Mouse (Mus musculus) megakaryocyte, embryonic 14.5 days (primary cell): ENCODE results near the gene Tfr2.

ENCODE experiments used
- FLI1 ChIP-seq: IDR thresholded peaks from 2 replicates; pipeline ENCODE4 v1.6.1; 2012; ENCODE audit warnings: low read length, inconsistent platforms, mixed read lengths
- GATA1 ChIP-seq: IDR thresholded peaks from 3 replicates; pipeline ENCODE4 v1.6.1; 2012; ENCODE audit warnings: mixed read lengths, low read length, inconsistent platforms, borderline replicate concordance

DNA sequence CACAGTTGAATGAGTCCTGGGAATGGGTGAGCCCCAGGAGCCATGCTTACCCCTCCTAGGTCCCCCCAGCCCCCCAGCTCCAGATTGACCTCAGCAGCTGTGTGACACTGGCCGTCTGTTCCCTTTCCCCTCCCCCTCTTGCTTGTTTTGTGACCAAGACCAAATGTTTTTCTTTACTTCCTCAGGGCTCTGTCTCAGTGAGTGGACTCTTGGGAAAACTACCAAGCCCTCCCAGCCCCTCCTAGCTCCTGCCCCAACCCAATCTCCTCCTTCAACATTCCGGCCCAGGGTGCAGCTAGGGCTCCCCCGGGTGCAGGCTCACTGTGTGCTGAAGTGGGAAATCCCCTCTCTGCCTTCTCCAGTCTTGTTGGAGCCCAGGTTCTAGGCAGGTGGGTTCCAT is 61.0 kb downstream of the Tfr2 start:
- no peak for TF ChIP-seq FLI1
- TF ChIP-seq GATA1, result no peak
